Mouse (Mus musculus) liver, embryonic 15.5 days (tissue): ENCODE measurements around the gene Triobp. TPM values are rescaled to one million over a fixed set of nuclear protein-coding genes. Genes with fewer than 3 reads are reported as not detected.

ENCODE experiments used
- ATAC-seq: fragments of 200-750 bp; cut with Nextera tagmentation; 2 replicates; pipeline ENCODE4 v1.8.0; 2017; ENCODE audit warnings: moderate number of reproducible peaks, mild to moderate bottlenecking, moderate library complexity; ENCODE audit not compliant: insufficient read depth
- H3K27ac ChIP-seq: fragments of 300-500 bp; sonication (generic); replicated peaks from 2 replicates; pipeline ENCODE4 v1.5.1; 2015; ENCODE audit warnings: mild to moderate bottlenecking, inconsistent platforms
- H3K27me3 ChIP-seq: fragments of 300-500 bp; sonication (generic); 2 replicates; pipeline ENCODE4 v1.6.1; 2015; ENCODE audit warnings: mild to moderate bottlenecking, inconsistent platforms
- H3K36me3 ChIP-seq: fragments of 300-500 bp; sonication (generic); replicated peaks from 2 replicates; pipeline ENCODE4 v1.6.1; 2015; ENCODE audit warnings: moderate library complexity, mild to moderate bottlenecking, inconsistent platforms
- H3K4me1 ChIP-seq: fragments of 300-500 bp; sonication (generic); replicated peaks from 2 replicates; pipeline ENCODE4 v1.6.1; 2015; ENCODE audit warnings: inconsistent platforms
- H3K4me2 ChIP-seq: fragments of 300-500 bp; sonication (generic); 2 replicates; pipeline ENCODE4 v1.6.1; 2015; ENCODE audit warnings: moderate library complexity, mild to moderate bottlenecking, inconsistent platforms
- H3K4me3 ChIP-seq: fragments of 300-500 bp; sonication (generic); replicated peaks from 2 replicates; pipeline ENCODE4 v1.5.1; 2015; ENCODE audit warnings: mild to moderate bottlenecking, inconsistent platforms
- H3K9ac ChIP-seq: fragments of 300-500 bp; sonication (generic); 2 replicates; pipeline ENCODE4 v1.6.1; 2015; ENCODE audit warnings: moderate library complexity, mild to moderate bottlenecking, inconsistent platforms
- H3K9me3 ChIP-seq: fragments of 300-500 bp; sonication (generic); replicated peaks from 2 replicates; pipeline ENCODE4 v1.6.1; 2016; ENCODE audit warnings: inconsistent platforms
- WGBS: fragments of 180-500 bp; shearing (Covaris S2); methylation state at CpG from one replicate; pipeline ENCODE4 v1.1.7; 2015; ENCODE audit warnings: mixed read lengths; ENCODE audit not compliant: insufficient replicate concordance; 5-methylcytosine and 5-hydroxymethylcytosine counted together
- polyA plus RNA-seq: library from polyadenylated mRNA; unstranded; fragments of >200 nt; fragmentation: Nextera tagmentation; extraction: Ambion mirVana; gene quantifications from 2 replicates; pipeline ENCODE4 v1.2.1, GENCODE M21; 2015

The Triobp gene
- polyA plus RNA-seq, 1 experiment from 2014 or later = 20.2 TPM

DNA sequence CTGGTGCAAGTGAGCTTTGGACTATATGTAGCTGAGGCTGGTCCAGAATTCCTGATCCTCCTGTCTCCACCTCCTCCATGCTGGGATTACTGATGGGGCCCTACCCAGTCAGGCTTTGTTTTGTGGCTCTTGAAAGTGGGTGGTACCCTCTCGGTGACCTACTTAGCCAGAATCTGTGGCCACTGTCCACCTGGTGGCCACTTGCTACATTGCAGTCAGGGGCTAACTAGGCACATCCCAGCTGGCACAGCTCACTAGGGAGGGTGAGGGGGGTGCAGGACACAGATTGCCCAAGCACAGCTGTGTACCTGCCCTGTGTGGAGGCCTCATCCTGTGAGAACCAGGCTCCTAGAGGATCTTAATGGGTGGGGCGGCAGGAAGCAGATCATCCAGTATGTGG is 15.4 kb downstream of the Triobp start:
- no peaks in the 10 kb centered on the region for H3K36me3 ChIP-seq
- H3K4me2 ChIP-seq = no peak overlapping the region
- no peak overlapping the region for H3K27ac ChIP-seq
- 18% methylated on average over 2 of the region's 2 CpGs for WGBS
- no peak overlapping the region for H3K4me3 ChIP-seq
- H3K9ac ChIP-seq = no peak overlapping the region
- no peaks in the 10 kb centered on the region for H3K9me3 ChIP-seq
- H3K4me1 ChIP-seq = no peaks in the 10 kb centered on the region
- 0 out of 2 replicates have a peak, but pooled peaks have one; percentile 10 for ATAC-seq
- peaks cover 19% of the 10 kb centered on the region for H3K27me3 ChIP-seq

DNA sequence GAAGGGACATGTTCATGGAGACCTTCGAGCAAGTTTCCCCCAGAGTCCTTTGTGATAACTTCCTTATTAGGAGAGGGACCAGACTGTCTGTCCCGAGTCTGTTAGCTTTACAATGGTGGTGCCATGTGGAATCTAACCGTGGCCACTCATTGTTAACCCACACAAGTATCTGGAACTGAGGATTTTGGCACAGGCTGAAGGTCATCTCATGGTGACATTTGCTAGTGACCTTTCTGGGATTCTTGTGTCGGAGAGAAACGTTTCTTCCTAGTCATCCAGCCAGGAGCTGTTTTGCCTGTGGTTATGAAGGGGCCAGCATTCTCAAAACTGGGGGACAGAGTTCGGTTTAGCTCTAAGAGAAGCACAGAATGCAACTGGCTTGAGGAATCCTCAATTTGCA is 24.1 kb downstream of the Triobp start:
- Histone ChIP-seq H3K9ac (no peak overlapping the region), H3K27ac (no peak overlapping the region), H3K36me3 (no peaks in the 10 kb centered on the region), H3K27me3 (peaks cover 24% of the 10 kb centered on the region), H3K4me2 (no peak overlapping the region), H3K9me3 (no peaks in the 10 kb centered on the region), H3K4me1 (no peaks in the 10 kb centered on the region), H3K4me3 (no peak overlapping the region)
- WGBS = 51% methylated on average over 6 of the region's 6 CpGs
- no peak for ATAC-seq

DNA sequence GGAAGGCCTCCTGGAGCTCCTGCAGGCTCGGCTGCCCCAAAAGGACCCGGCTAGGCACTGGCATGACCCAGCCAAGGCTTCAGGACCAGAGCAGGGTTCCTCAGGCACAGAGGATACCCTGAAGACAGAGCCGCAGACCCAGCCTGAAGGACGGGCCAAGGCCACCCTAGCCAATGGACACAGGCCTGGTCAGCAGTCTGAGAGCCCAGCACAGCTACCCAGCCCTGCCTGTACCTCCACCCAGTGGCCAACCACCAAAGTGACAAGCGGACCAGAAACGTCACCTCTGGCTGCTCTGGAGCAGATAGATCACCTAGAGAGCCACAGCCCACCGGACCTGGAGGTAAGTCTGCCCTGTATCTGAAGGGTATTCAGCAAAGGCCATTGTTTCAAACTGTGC is 26.4 kb downstream of the Triobp start:
- Histone ChIP-seq H3K4me1 (peaks cover 10% of the 10 kb centered on the region), H3K4me3 (no peak overlapping the region), H3K9me3 (no peaks in the 10 kb centered on the region), H3K9ac (no peak overlapping the region), H3K27ac (no peak overlapping the region), H3K27me3 (peaks cover 8% of the 10 kb centered on the region; the same call in 1 of the 2 replicates), H3K4me2 (no peak overlapping the region), H3K36me3 (no peaks in the 10 kb centered on the region)
- 64% methylated on average over 7 of the region's 7 CpGs for WGBS
- no peak for ATAC-seq

DNA sequence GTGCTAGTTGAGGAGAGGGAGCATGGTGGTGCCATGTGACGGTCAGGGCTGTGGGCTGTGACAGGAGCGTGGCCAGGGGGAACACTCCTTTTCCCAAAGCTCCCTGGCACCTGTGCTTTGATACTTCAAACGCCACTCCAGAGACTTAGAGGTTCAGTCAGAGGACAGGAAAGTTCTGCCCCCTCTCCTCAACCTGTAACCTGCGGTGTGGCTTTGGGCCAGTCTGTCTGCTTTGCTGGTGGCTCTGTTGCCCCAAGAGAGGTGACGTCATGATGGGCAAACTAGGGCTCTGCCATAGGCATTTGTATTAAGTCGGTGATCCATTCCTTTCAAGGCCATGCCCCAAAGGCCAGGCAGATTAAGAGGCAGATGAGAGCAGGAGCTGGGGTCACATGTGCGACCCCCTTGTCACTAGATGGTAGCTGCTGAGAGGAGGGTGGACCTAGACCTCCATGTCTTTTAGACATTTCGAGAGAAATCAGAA is 30.2 kb downstream of the Triobp start:
- H3K4me3 ChIP-seq = no peak overlapping the region
- peaks cover 29% of the 10 kb centered on the region for H3K4me1 ChIP-seq
- 70% methylated on average over 8 of the region's 8 CpGs for WGBS
- no peak overlapping the region for H3K9ac ChIP-seq
- no peak for ATAC-seq
- no peak overlapping the region for H3K27ac ChIP-seq
- no peaks in the 10 kb centered on the region for H3K36me3 ChIP-seq
- H3K4me2 ChIP-seq = no peak overlapping the region
- no peaks in the 10 kb centered on the region for H3K27me3 ChIP-seq
- H3K9me3 ChIP-seq = no peaks in the 10 kb centered on the region

DNA sequence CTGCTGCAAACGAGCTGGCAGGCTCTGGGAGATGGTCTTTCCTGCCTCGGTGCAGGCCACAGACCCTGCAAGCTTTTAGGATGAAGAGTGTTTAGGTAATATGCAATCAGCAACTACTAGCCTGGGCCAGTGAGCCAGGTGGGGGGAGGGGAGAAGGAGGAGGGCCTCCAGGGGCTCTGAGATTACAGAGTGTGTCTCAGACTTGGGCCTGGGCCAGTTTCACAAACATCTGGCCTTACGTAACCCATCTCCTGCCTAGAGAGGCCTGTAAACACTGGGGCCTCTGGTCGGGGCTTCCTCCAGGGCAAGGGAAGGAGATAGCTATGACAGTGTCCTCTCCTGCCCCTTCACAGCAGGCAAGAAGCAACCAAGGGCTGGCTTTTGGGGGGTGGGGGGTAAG is 31.4 kb downstream of the Triobp start:
- WGBS = 14% methylated on average over 4 of the region's 4 CpGs
- Histone ChIP-seq H3K4me2 (peak overlapping the region; percentile 16), H3K9ac (no peak overlapping the region), H3K9me3 (no peaks in the 10 kb centered on the region), H3K36me3 (no peaks in the 10 kb centered on the region), H3K4me3 (no peak overlapping the region), H3K27ac (peak overlapping the region; percentile 26; the same call in 1 of the 2 replicates), H3K4me1 (peaks cover 34% of the 10 kb centered on the region), H3K27me3 (no peaks in the 10 kb centered on the region)
- ATAC-seq = no peak

DNA sequence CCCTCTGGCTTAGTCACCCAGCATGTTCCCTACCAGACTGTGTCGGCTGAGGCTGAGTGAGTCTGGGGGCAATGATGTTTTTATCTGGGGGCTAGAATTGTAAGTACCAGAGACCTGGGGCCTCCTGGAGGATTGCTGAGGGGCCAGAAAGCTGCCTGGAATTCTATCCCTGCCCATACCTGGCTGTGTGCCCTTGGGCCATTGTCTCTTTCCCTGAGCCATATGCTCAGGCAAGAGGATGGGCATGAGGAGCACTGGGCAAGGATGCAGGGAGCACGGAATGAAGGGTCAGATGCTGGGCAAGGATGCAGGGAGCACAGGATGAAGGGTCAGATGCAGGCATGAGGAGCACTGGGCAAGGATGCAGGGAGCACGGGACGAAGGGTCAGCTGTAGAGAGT is 32.6 kb downstream of the Triobp start:
- 73% methylated on average over 4 of the region's 4 CpGs for WGBS
- ATAC-seq = no peak
- H3K27ac ChIP-seq = no peak overlapping the region

DNA sequence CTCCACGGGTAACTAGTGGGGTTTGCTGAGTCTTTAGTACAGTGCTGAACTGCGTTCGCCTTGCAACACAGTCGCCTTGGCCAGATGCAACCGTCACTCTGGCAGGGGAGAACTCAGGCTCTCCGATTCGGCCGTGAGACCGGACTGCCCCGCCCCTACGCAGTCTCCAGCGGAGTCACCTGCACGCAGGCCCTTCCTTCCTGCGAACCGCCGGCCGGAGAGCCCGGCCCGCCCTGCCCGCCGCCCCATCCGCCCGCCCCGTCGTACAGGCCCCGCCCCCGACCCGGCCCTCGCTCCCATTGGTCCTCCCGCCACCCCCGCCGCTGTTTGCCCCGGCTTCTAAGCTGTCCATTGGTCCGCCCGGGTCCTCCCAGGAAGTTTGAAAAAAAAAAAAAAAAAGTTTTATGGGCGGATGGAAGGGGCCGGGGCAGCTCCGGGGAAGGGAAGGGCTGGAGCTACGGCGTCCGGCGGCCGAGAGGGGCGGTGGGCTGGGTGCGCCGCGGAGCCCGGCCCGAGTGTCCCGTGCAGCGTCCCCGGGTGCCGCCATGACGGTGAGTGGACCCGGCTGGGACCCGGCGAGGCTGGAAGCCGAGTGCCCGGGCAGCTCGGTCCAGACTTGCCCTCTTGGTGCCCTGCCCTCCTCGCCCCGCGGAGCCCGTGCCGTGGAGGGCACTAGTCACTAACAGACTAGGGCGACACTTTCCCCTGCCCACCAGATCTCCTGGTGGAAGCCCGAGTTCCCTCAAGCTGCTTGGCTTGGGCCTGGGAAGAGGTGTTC is 35.3 kb downstream of the Triobp start:
- H3K4me1 ChIP-seq = peaks cover 62% of the 10 kb centered on the region
- H3K36me3 ChIP-seq = peaks cover 13% of the 10 kb centered on the region
- peak; percentile 86 for ATAC-seq
- peak overlapping the region; percentile 97 for H3K27ac ChIP-seq
- peak overlapping the region; percentile 94 for H3K4me2 ChIP-seq
- no peaks in the 10 kb centered on the region for H3K9me3 ChIP-seq
- peak overlapping the region; percentile 99 for H3K4me3 ChIP-seq
- peak overlapping the region; percentile 95 for H3K9ac ChIP-seq
- no peaks in the 10 kb centered on the region for H3K27me3 ChIP-seq
- under 1% methylated on average over 67 of the region's 67 CpGs for WGBS

More for the DNA sequence above, 32.6 kb downstream of the Triobp start:
- no peak overlapping the region for H3K9ac ChIP-seq
- H3K4me3 ChIP-seq = no peak overlapping the region
- H3K4me1 ChIP-seq = peaks cover 46% of the 10 kb centered on the region
- H3K27me3 ChIP-seq = no peaks in the 10 kb centered on the region
- H3K36me3 ChIP-seq = no peaks in the 10 kb centered on the region
- H3K4me2 ChIP-seq = no peak overlapping the region
- no peaks in the 10 kb centered on the region for H3K9me3 ChIP-seq

DNA sequence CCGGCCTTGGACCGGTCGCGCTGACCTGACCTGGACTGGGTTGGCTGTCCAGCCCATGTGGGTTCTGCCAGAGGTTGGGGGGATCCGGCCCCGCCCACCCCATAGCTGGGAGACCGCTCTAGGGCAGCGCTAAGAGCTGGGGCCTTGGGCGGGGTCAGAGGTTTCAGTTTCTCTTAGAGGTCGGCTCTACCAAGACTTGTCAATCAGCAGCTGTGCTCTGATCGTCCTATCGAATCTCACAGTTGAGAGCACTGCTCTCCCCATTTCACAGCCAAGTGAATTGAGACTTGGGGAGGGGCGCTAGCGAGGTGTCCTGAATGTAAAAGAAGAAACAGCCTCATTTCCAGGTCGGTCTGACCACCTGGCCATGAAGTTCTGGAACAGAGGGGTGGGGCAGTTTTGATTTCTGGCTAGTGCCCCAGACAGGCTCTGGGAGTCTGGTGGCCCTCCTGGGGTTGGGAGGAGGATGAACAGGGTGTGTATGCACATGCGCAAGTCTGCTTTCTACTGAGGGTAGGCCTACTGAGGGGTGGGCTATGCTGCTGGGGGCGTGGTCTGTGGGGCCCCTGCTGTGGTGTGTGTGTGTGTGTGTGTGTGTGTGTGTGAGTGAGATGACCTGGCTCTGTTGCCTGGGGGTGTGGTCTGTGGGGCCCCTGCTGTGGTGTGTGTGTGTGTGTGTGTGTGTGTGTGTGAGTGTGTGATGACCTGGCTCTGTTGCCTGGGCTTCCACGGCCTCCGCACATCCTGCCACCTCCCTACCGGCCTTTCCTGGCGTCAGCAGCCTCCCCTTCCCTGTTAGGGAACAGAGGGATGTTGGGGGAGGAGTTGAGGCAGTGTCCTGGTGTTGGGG is 36.1 kb downstream of the Triobp start:
- ATAC-seq = peak; percentile 62
- H3K4me2 ChIP-seq = peak overlapping the region; percentile 94
- WGBS = 2% methylated on average over 21 of the region's 21 CpGs

DNA sequence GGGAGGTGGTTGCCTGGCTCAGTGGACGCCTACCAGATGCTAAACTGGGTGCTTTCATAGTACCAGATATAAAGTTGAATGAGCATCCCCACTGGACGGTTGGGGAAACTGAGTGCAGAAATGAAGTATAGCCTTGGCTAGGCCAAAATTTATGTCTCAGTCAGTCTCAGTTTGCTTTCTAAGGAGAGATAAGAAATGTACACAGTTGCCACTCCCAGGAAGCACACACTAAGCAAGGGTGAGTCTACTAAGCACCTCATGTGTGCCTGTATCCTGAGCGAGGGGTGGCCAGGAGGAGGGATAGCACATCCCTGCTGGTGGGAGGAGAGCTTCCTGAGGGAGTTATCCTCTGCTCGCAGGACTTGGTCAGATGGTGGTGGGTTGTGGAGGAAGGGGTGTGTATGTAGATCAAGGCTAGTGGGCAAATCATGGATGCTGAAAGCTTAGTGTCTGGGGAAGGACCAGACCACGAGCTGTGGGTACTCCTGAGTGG is 36.8 kb downstream of the Triobp start:
- Histone ChIP-seq H3K4me3 (peak overlapping the region; percentile 99), H3K4me1 (peaks cover 53% of the 10 kb centered on the region), H3K9me3 (no peaks in the 10 kb centered on the region), H3K27me3 (no peaks in the 10 kb centered on the region), H3K36me3 (peaks cover 27% of the 10 kb centered on the region), H3K4me2 (peak overlapping the region; percentile 94), H3K9ac (peak overlapping the region; percentile 95; the same call in 1 of the 2 replicates), H3K27ac (peak overlapping the region; percentile 97)
- ATAC-seq = no peak
- WGBS = 17% methylated on average over 5 of the region's 5 CpGs

More for the DNA sequence above, 36.1 kb downstream of the Triobp start:
- peaks cover 21% of the 10 kb centered on the region for H3K36me3 ChIP-seq
- H3K4me3 ChIP-seq = peak overlapping the region; percentile 99
- peaks cover 58% of the 10 kb centered on the region for H3K4me1 ChIP-seq
- H3K9me3 ChIP-seq = no peaks in the 10 kb centered on the region
- H3K27me3 ChIP-seq = no peaks in the 10 kb centered on the region
- H3K9ac ChIP-seq = peak overlapping the region; percentile 95
- H3K27ac ChIP-seq = peak overlapping the region; percentile 97

DNA sequence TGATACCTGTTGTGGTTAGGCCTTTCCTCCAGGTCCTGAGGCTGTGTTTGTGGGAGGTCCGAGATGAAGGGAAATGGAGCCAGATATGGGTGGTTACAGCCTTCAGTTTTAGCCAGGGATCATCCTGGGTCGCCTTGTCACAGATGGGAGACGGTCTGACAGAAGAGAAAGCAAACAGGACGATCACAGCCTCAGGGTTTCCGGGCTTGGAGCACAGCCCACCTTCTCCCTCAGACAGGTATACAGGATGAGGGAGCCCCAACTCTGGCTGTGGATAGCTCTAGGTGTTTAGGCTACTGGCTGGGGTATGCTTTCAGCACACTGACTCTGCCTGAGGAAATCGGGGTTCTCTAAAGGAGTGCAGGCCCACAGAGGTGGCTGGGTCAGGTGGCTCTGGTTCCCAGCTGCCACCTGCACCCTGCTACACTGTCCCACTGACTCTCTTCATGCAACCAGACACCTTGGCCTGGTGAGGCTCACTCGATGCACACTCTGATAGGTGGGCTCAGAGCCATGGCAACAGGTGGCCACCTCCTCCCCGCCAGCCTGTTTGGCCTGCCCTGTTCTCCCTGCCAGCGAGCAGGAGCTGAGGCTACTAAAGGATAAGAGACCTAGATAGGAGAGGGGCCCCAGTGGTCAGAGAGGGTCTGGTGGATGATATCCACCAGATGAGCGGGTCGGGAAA is 39.2 kb downstream of the Triobp start:
- H3K9me3 ChIP-seq = no peaks in the 10 kb centered on the region
- no peak overlapping the region for H3K27ac ChIP-seq
- no peak for ATAC-seq
- H3K4me2 ChIP-seq = no peak overlapping the region
- H3K27me3 ChIP-seq = no peaks in the 10 kb centered on the region
- no peak overlapping the region for H3K4me3 ChIP-seq
- 59% methylated on average over 11 of the region's 11 CpGs for WGBS
- peaks cover 47% of the 10 kb centered on the region for H3K4me1 ChIP-seq
- peaks cover 50% of the 10 kb centered on the region for H3K36me3 ChIP-seq
- no peak overlapping the region for H3K9ac ChIP-seq
